Mouse (Mus musculus) G1E-ER4 (cell line): ENCODE measurements around the gene 9530068E07Rik. TPM values are rescaled to one million over a fixed set of nuclear protein-coding genes. Genes with fewer than 3 reads are reported as not detected.

ENCODE experiments used
- GATA1 ChIP-seq: IDR thresholded peaks from one replicate; pipeline ENCODE4 v1.8.0; 2012; ENCODE audit warnings: low read length, inconsistent platforms
- polyA plus RNA-seq: library from polyadenylated mRNA; stranded (reverse); fragments of >175 nt; gene quantifications from 2 replicates; pipeline ENCODE4 v1.2.3, GENCODE M21; 2012

The 9530068E07Rik gene
- polyA plus RNA-seq, 1 experiment, result 206 TPM

DNA sequence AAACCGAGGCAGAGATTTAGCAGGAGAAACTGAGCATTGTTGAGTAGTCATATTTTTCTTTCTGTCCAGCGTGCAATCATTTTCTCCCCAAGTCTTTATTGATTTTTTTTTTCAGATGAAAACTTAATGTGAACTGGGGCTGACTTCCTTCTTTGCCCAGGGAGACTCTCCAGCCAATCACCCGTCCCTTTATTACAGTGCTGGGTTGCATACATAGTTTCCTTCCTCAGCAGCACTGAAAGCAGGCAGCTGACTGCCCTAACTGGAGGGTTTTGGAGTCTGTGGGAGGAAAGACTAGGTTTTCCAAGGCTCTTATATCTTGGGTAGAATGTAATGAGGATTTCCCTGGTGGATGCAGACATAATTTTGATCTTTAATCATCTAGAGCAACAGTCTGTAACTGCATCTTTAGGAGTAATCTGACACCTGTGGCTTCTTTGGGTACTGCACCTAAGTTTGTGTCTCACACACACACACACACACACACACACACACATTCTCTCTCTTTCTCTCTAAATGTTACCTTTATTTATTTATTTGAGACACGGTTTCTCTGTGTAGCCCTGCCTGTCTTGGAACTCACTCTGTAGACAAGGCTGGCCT lies 1.3 kb downstream of the 9530068E07Rik start:
- TF ChIP-seq GATA1, result no peak

DNA sequence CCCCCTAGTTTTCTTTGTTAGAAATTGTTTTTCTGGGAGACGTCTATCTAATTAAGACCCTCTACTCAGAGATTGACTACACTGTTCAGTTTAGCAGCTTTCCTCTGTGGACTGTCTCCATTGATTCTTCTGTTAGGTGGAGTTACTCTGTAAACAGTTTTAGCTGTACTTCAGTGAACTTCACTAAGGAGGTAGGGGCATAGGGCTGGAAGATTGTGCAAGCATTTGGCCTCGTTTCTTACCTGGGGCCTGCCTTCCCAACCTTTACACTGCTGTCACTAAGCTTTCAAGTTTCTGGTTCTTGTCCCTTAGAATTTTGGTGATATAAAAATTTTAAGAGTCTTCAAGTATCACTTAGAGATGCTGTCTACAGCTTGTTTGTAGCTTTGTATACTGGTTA lies 5.2 kb downstream of the 9530068E07Rik start:
- TF ChIP-seq GATA1, result no peak

- no peak for TF ChIP-seq GATA1
These were observed 6.3 kb downstream of the 9530068E07Rik start for GRCm38 (mm10) chr11:52402566-52402965.

- no peak for TF ChIP-seq GATA1
These were observed 8.0 kb downstream of the 9530068E07Rik start for GRCm38 (mm10) chr11:52404209-52404608.

GRCm38 (mm10) chr11:52405196-52405688 lies 9.0 kb downstream of the 9530068E07Rik start:
- no peak for TF ChIP-seq GATA1

- no peak for TF ChIP-seq GATA1
These were observed 13.1 kb downstream of the 9530068E07Rik start for GRCm38 (mm10) chr11:52409316-52409715.

DNA sequence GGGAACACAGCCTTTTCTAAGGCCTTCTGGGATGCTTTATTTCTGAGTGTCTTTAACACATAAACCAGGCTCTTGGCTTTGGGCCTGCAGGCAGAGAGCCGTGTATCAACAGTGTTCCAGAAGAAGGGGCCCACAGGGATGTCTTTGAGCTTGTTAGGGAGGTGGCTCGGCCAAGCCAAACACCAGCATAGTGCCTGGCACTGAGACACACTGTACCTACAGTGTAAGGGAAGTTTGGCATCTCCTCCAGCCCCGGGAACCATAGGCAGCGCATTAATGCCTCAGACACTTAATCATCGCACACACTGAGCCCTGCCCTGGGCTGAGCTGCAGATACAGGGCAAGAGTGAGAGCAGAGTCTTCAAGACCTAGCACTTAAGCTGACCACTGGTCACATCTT lies 22.1 kb downstream of the 9530068E07Rik start:
- no peak for TF ChIP-seq GATA1

DNA sequence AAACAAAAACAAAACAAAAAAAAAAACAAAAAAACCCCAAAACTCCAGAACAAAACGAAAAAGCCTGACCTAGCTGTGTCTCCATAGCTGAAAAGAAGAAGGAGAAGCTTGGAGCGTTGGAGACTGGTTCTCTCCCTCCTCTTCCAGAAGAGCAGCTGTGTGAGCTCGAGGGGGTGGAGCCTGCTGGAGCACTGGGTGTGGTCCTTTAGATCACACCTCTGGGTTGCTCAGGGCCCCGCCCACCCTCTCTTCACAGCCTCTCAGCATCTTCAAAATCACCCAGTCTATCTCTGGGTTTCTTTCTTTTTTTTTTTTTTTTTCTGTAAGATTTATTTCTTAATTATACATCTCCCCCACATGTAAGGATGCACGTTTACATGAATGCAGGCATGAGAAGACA lies 23.0 kb downstream of the 9530068E07Rik start:
- TF ChIP-seq GATA1, result no peak

- no peak for TF ChIP-seq GATA1
These were observed 23.6 kb downstream of the 9530068E07Rik start for GRCm38 (mm10) chr11:52419861-52420260.

DNA sequence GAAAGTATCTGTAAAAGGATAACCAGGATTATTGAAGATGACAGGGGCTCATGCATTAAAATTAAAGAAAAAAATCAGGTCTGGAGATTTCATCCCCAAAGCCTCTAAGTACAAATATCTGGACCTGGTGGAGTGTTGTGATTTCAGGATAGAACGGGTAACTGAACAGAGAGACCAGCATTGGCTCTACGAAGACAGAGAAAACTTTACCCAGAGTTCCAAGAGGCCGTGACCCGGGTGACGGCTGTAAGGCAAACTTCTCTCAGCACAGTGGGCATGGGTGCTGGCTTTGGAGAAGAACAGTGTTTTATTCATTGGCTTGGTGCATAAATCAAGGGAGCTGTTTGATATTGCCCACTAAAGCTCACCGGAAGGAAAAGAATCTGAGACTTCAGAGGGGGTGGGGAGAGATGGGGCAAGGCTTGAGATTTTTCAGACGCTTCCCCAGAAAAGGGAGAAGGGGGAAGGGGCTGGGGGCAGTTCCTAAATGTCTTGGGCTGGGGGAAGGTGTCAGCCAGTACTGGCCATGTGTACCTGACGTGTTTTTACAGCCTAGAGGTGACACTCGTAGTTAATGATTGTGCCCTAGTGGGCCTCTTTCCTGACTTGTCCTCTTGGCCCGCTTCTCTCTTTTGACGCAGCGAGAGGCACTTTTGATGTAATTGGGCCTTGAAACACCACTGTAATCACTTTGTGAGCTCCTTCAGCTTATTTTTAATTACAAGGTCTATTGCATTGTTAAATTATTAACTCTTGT lies 24.2 kb downstream of the 9530068E07Rik start:
- TF ChIP-seq GATA1, result no peak

DNA sequence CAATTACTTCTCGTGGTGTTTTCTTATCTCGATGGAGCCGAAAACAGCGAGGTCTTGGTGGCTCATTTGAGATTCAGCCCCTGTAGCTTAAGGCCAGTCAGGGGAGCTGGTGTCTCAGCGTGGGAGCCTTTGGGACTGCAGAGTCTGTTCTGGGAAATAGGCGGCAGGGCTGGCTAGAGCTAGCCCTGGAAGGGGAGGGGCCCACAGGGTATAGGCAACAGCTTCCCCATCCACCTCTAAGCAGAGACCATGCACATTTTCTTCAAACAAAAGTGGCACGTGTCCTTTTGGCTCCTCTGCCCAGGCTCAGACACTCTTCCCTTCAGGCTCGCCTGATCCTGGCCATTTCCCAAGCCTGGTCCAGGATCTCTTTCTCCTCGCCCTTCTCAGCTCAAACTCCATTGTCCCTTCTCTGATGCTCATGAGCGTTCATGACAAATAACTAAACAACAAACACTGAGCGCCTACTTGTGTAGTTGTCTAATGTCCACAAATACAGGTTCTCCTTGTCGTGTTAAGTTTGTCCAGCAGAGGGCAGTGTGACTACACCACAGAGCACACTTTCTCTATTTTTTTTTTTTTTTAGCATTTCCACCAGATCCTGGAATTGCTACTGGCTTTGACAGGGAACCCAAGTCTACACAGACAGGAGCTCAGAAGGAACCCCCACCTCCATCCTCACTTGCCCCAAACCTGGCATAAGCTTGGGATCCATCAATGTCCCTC lies 25.0 kb downstream of the 9530068E07Rik start:
- TF ChIP-seq GATA1, result no peak

GRCm38 (mm10) chr11:52429440-52429839 lies 33.2 kb downstream of the 9530068E07Rik start:
- TF ChIP-seq GATA1, result no peak

DNA sequence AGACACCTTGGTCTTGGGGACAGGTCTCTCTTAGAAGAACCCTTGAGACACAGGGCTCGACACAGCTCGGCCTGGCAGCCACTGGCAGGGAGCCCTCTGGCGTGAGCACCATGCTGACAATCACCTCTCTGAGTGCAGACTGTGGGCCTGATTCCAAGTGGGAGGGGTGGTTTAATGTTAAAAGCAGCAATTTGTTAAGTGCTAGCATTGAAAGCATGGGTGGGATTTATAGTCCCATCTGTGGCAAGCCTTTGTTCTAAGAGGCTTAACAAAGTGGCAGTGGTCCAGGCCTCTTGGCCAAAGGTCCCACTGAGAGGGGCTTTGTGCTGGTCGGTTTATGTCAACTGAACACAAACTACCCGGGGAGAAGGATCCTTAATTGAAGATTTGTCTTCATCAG lies 35.4 kb downstream of the 9530068E07Rik start:
- no peak for TF ChIP-seq GATA1

GRCm38 (mm10) chr11:52432148-52432547 lies 35.9 kb downstream of the 9530068E07Rik start:
- no peak for TF ChIP-seq GATA1

DNA sequence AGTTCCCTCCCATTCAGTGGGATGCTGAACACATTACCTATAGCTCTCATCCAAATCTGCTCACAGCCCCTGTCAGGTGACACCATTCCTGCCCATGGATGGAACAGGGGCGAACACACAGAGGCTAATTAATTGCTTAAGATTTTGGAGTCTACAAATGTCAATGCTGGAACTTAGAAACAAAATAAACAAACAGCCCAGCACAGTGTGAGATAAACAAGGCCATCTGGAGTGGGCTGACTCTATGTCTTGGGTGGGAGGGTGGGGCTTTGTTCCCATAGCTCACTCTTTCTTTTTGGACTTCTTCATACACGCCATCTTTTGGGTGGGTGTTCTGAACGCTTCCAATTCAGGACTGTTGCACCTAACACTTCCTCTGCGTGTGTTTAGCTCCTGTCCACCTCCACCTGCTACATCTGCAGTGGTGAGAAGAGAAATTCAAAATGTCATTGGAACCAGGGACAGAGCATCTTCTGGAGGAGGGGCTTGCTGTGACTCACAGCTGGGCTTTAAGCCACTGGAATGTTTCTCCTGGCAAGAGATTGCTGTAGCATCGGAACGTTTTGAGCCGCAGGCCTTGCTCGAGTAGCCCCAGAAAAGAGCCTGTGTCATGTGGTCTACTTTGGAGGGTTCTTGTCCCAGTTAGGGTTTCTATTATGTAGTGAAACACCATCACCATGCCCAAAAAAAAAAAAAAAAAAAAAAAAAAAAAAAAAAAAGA lies 37.0 kb downstream of the 9530068E07Rik start:
- TF ChIP-seq GATA1, result no peak

GRCm38 (mm10) chr11:52433797-52434195 lies 37.6 kb downstream of the 9530068E07Rik start:
- no peak for TF ChIP-seq GATA1

GRCm38 (mm10) chr11:52435466-52435865 lies 39.2 kb downstream of the 9530068E07Rik start:
- no peak for TF ChIP-seq GATA1
